Mouse (Mus musculus) heart, postnatal 0 days (tissue): ENCODE data around the gene Epha6. TPM values are rescaled to one million over a fixed set of nuclear protein-coding genes. Genes with fewer than 3 reads are reported as not detected.
"Not testable (repeated sequence)": the region's sequence is repeated elsewhere in the genome, so short reads cannot be mapped to it uniquely, and the experiment has no call there.

Experiments
- ATAC-seq: fragments of 200-750 bp; cut with Nextera tagmentation; 2 replicates; pipeline ENCODE4 v1.8.0; 2017; ENCODE audit warnings: low read depth, moderate number of reproducible peaks, moderate library complexity; ENCODE audit not compliant: insufficient read depth
- DNase-seq: peaks from one replicate; pipeline ENCODE4 v3.0.0-alpha.2; 2016; ENCODE audit warnings: low spot score
- H3K27ac ChIP-seq: fragments of 300-500 bp; sonication (generic); 2 replicates; pipeline ENCODE4 v1.5.1; 2014; ENCODE audit warnings: low read depth, mild to moderate bottlenecking
- H3K27me3 ChIP-seq: fragments of 300-500 bp; sonication (generic); 2 replicates; pipeline ENCODE4 v1.6.1; 2014; ENCODE audit warnings: low read length, mixed read lengths; ENCODE audit not compliant: control insufficient read depth, insufficient read depth
- H3K36me3 ChIP-seq: fragments of 300-500 bp; sonication (generic); replicated peaks from 2 replicates; pipeline ENCODE4 v1.6.1; 2014; ENCODE audit warnings: low read length, mixed read lengths; ENCODE audit not compliant: control insufficient read depth, insufficient read depth
- H3K4me1 ChIP-seq: fragments of 300-500 bp; sonication (generic); 2 replicates; pipeline ENCODE4 v1.6.1; 2014; ENCODE audit warnings: antibody characterized with exemption; ENCODE audit not compliant: control insufficient read depth, insufficient read depth
- H3K4me2 ChIP-seq: fragments of 300-500 bp; sonication (generic); 2 replicates; pipeline ENCODE4 v1.6.1; 2014; ENCODE audit warnings: low read depth, mild to moderate bottlenecking, low read length, moderate library complexity
- H3K4me3 ChIP-seq: fragments of 300-500 bp; sonication (generic); 2 replicates; pipeline ENCODE4 v1.5.1; 2014; ENCODE audit warnings: low read depth, low read length
- H3K9ac ChIP-seq: fragments of 300-500 bp; sonication (generic); replicated peaks from 2 replicates; pipeline ENCODE4 v1.6.1; 2014; ENCODE audit warnings: low read depth, low read length, mixed read lengths
- H3K9me3 ChIP-seq: fragments of 300-500 bp; sonication (generic); replicated peaks from 2 replicates; pipeline ENCODE4 v1.6.1; 2016; ENCODE audit warnings: low read length; ENCODE audit not compliant: control insufficient read depth
- CTCF ChIP-seq: IDR thresholded peaks from 2 replicates; pipeline ENCODE4 v1.5.1; 2016; ENCODE audit warnings: antibody characterized with exemption, control low read depth, low read depth
- EP300 ChIP-seq: IDR thresholded peaks from 2 replicates; pipeline ENCODE4 v1.6.1; 2016; ENCODE audit warnings: antibody characterized with exemption, low read depth
- WGBS: fragments of 180-500 bp; shearing (Covaris S2); extraction: QIAGEN DNeasy Blood & Tissue Kit; methylation state at CpG from one replicate; pipeline ENCODE4 v1.1.7; 2014; 5-methylcytosine and 5-hydroxymethylcytosine counted together
- polyA plus RNA-seq: library from polyadenylated mRNA; unstranded; fragments of >200 nt; fragmentation: Nextera tagmentation; extraction: Ambion mirVana; gene quantifications from 2 replicates; pipeline ENCODE4 v1.2.1, GENCODE M21; 2015
- total RNA-seq: library from RNA; depleted of rRNA; stranded (reverse); fragments of >200 nt; gene quantifications from 2 replicates; pipeline ENCODE4 v1.2.3, GENCODE M21; 2014; ENCODE audit warnings: low replicate concordance

Epha6 gene
- total and polyA plus RNA-seq, 2 experiments from 2014 or later: not detected

DNA sequence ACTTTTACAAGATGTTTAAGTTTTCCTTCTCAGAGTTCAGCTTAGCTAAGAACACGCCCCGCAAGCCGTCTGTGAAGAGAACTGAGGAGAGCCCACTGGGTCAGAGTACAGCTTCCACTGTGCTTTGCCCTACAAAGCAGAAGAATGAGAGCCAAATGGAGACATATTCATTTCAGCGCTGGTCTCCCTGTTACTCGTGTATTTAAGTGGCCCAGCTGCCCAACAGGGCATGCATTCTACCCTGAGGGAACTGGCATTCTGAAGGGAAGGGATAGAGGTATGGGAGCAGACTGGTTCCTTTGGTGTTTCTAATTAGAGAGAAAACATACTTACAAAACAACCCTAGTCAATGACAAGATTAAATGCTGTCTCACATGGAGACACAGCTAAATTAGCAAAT lies 772.9 kb downstream of the Epha6 start:
- H3K27ac ChIP-seq: no peak overlapping the region
- H3K27me3 ChIP-seq: no peaks in the 10 kb centered on the region
- no peak overlapping the region for H3K9ac ChIP-seq
- H3K4me1 ChIP-seq: no peaks in the 10 kb centered on the region
- H3K36me3 ChIP-seq: no peaks in the 10 kb centered on the region
- no peak for TF ChIP-seq CTCF
- no peak for TF ChIP-seq EP300
- DNase-seq (no peak), ATAC-seq (no peak)
- H3K9me3 ChIP-seq: no peaks in the 10 kb centered on the region
- no peak overlapping the region for H3K4me3 ChIP-seq
- no peak overlapping the region for H3K4me2 ChIP-seq
- 74% methylated on average over 5 of the region's 5 CpGs for WGBS

DNA sequence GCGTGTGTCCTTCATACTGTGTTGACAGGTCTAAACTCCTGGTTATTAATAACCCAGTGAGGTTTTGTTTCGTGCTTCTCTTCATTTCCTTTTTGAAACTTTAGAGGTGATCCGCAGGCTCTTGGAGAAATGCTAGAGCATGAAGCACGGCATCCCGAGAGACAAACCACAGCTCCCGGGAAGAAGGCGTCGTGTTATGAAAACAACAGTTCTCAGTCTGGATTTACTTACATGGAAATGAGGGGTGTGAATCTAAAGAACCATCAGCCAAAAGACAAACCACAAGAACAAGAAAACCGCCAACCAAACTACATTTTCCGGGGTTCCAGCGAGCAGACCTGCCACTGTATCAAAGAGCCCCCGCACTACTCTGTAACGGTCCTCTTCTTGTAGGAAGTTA lies 775.7 kb downstream of the Epha6 start:
- Histone ChIP-seq H3K9me3 (no peaks in the 10 kb centered on the region), H3K4me2 (no peak overlapping the region), H3K27ac (no peak overlapping the region), H3K4me3 (no peak overlapping the region), H3K27me3 (no peaks in the 10 kb centered on the region), H3K36me3 (no peaks in the 10 kb centered on the region), H3K9ac (no peak overlapping the region), H3K4me1 (no peaks in the 10 kb centered on the region)
- DNase-seq (no peak), ATAC-seq (no peak)
- WGBS: 80% methylated on average over 13 of the region's 13 CpGs
- TF ChIP-seq EP300 (no peak), CTCF (no peak)

DNA sequence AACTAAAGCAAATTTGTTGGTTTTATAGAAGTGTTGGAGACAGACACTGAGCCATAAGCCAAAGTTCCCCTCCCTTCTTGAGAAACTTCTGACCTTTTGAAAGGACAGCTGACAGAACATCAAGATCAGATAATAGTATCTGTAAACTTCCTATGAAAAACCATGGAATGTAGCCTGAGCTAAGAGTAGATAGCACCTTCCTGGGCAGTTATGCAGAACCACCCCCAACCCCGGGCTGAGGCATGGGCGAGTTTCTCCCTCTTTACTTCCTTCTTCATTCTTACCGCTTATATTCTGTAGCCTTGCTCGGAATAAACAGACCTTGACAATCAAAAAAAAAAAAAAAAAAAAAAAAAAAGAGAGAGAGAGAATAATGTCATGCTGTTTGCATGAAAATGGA lies 805.5 kb downstream of the Epha6 start:
- not testable (repeated sequence) for H3K9ac ChIP-seq, DNase-seq, H3K27ac ChIP-seq, H3K4me1 ChIP-seq, ATAC-seq, H3K4me3 ChIP-seq, H3K4me2 ChIP-seq, H3K27me3 ChIP-seq, H3K36me3 ChIP-seq, H3K9me3 ChIP-seq
- WGBS: 64% methylated on average over 4 of the region's 4 CpGs

DNA sequence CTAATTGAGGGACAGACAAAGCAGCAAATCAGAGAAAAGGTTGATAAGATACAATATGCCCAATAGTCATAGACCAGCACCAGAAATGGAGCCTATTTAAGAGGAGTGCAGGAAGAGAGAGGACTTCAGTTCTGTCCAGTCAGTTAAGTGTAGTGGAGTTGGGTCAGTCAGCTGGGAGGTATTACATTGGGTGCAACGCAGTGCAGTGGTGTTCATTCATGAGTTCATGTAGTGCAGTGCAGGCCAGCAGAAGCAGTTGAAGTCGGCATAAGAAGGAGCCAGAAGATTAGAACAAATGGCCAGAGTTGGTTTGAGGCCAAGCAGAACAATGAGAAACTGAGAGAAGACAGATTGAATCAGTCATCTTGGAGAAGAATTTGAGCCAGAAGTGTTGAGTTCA lies 833.0 kb downstream of the Epha6 start:
- ATAC-seq: 0 out of 2 replicates have a peak, but pooled peaks have one; percentile 17
- TF ChIP-seq EP300 (no peak), CTCF (no peak)
- no peak for DNase-seq
- Histone ChIP-seq H3K9me3 (no peaks in the 10 kb centered on the region), H3K4me1 (no peaks in the 10 kb centered on the region), H3K36me3 (no peaks in the 10 kb centered on the region), H3K27me3 (no peaks in the 10 kb centered on the region), H3K9ac (no peak overlapping the region), H3K4me3 (no peak overlapping the region), H3K4me2 (no peak overlapping the region), H3K27ac (no peak overlapping the region)
- 55% methylated on average over 2 of the region's 2 CpGs for WGBS

DNA sequence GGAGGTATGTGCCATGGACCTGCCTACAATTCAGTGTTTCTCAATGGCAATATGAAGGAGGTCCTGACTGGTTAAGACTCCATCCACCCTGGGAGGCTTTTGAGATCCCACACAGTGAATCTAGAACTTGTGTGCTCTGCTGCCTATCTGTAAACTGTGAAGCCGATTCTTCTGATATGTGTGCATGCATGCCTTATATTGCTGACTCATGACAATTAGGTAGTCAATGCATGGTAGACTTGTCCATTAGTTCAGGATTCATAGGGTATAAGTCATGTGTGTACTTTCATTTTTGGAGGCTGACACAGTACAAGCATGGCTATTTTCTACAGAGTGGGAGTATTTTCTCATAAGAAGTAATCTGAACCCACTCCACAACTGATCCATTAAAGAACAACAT lies 834.9 kb downstream of the Epha6 start:
- H3K36me3 ChIP-seq: no peaks in the 10 kb centered on the region
- no peak overlapping the region for H3K4me2 ChIP-seq
- no peaks in the 10 kb centered on the region for H3K27me3 ChIP-seq
- H3K4me3 ChIP-seq: no peak overlapping the region
- no peak for DNase-seq
- H3K4me1 ChIP-seq: no peaks in the 10 kb centered on the region
- ATAC-seq: no peak
- TF ChIP-seq CTCF (no peak), EP300 (no peak)
- H3K9me3 ChIP-seq: no peaks in the 10 kb centered on the region
- WGBS: 96% methylated on average over 1 of the region's 1 CpGs
- no peak overlapping the region for H3K27ac ChIP-seq
- no peak overlapping the region for H3K9ac ChIP-seq

DNA sequence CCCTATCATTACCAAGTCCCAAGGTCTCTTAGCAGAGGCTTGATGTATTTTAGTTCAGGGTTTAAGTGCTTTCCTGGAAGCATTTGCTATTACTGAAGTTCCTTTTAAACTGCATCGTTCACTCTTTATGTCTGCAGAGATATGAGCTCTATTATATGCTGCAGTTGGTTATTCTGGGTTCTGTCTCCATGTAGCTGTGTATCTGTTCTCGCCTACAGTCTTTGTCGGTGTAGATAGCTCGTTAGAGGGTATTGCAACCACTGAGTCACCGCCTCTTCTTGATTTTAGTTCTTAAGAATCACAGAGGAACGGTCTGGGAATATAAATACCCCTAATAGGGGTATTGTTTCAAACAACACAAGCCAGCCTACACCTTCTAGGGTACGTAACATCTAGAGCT lies 835.4 kb downstream of the Epha6 start:
- Histone ChIP-seq H3K4me3 (no peak overlapping the region), H3K36me3 (no peaks in the 10 kb centered on the region), H3K9me3 (no peaks in the 10 kb centered on the region), H3K27me3 (no peaks in the 10 kb centered on the region), H3K4me1 (no peaks in the 10 kb centered on the region), H3K27ac (no peak overlapping the region), H3K9ac (no peak overlapping the region), H3K4me2 (no peak overlapping the region)
- WGBS: 59% methylated on average over 7 of the region's 7 CpGs
- DNase-seq: no peak
- TF ChIP-seq CTCF (no peak), EP300 (no peak)
- ATAC-seq: no peak
